Mouse (Mus musculus): ENCODE measurements around the gene Gm20388.

Gm20388 gene

GRCm38 (mm10) chr8:119910547-119911257 is at the start of gene Gm20388:
TSS of gene Gm20388 (plus strand) at chr8:119910841.
- peak; percentile 88 to 92 for DNase-seq

GRCm38 (mm10) chr8:119861706-119862389 is 48.8 kb upstream of the Gm20388 start, which contains the start of gene Klhl36:
TSS of gene Klhl36 (plus strand) at chr8:119862266.
- peak; percentile 98 to 99 for DNase-seq

GRCm38 (mm10) chr8:119862390-119862734 is 48.3 kb upstream of the Gm20388 start:
- DNase-seq: no peak

GRCm38 (mm10) chr8:119862749-119863148 is 47.9 kb upstream of the Gm20388 start:
- no peak for DNase-seq

GRCm38 (mm10) chr8:119869616-119870015 is 41.0 kb upstream of the Gm20388 start:
- no peak for DNase-seq

- no peak for DNase-seq
Observed at GRCm38 (mm10) chr8:119873181-119873580, 37.5 kb upstream of the Gm20388 start.

- DNase-seq: no peak
Observed at GRCm38 (mm10) chr8:119881301-119881700, 29.3 kb upstream of the Gm20388 start.

GRCm38 (mm10) chr8:119881917-119882316 is 28.7 kb upstream of the Gm20388 start:
- DNase-seq: peak; percentile 37 to 69

- peak; percentile 54 to 59 for DNase-seq
Observed at GRCm38 (mm10) chr8:119883281-119883680, 27.4 kb upstream of the Gm20388 start.

GRCm38 (mm10) chr8:119885612-119886011 is 25.0 kb upstream of the Gm20388 start:
- DNase-seq: peak; percentile 87 to 94

- DNase-seq: peak in 1 of 2 experiments; percentile 78
Observed at GRCm38 (mm10) chr8:119887130-119887529, 23.5 kb upstream of the Gm20388 start.

GRCm38 (mm10) chr8:119888012-119888411 is 22.6 kb upstream of the Gm20388 start:
- DNase-seq: no peak

- DNase-seq: no peak
Observed at GRCm38 (mm10) chr8:119897069-119897468, 13.6 kb upstream of the Gm20388 start.

- DNase-seq: no peak
Observed at GRCm38 (mm10) chr8:119897933-119898332, 12.7 kb upstream of the Gm20388 start.

- DNase-seq: peak; percentile 77 to 83
Observed at GRCm38 (mm10) chr8:119901349-119901748, 9.3 kb upstream of the Gm20388 start.

- DNase-seq: no peak
Observed at GRCm38 (mm10) chr8:119901952-119902351, 8.7 kb upstream of the Gm20388 start.

GRCm38 (mm10) chr8:119904323-119904911 is 6.2 kb upstream of the Gm20388 start:
- DNase-seq: no peak

- DNase-seq: no peak
Observed at GRCm38 (mm10) chr8:119909944-119910546, 596 bp upstream of the Gm20388 start, which contains the start of gene Usp10. TSS of gene Usp10 (plus strand) at chr8:119910360.

- DNase-seq: no peak
Observed at GRCm38 (mm10) chr8:119911258-119911962, 769 bp downstream of the Gm20388 start.

GRCm38 (mm10) chr8:119912643-119913042 is 2.0 kb downstream of the Gm20388 start:
- DNase-seq: no peak

- no peak for DNase-seq
Observed at GRCm38 (mm10) chr8:119913181-119913580, 2.5 kb downstream of the Gm20388 start.

GRCm38 (mm10) chr8:119914161-119914560 is 3.5 kb downstream of the Gm20388 start:
- peak; percentile 43 to 65 for DNase-seq

- DNase-seq: no peak
Observed at GRCm38 (mm10) chr8:119915298-119915697, 4.7 kb downstream of the Gm20388 start.

Data from kidney, adult 8-10 months (tissue).